Mouse (Mus musculus) brain, embryonic 14.5 days (tissue): ENCODE data around the gene C77080. TPM values are rescaled to one million over a fixed set of nuclear protein-coding genes. Genes with fewer than 3 reads are reported as not detected.

Experiments
- DNase-seq: peaks from one replicate; pipeline ENCODE4 v3.0.0-alpha.2; 2011; ENCODE audit warnings: low read depth
- CTCF ChIP-seq: fragments of 200-500 bp; IDR thresholded peaks from 2 replicates; pipeline ENCODE4 v1.5.1; 2012; ENCODE audit warnings: inconsistent platforms, mild to moderate bottlenecking, moderate library complexity, borderline replicate concordance; ENCODE audit not compliant: insufficient read depth, insufficient read length; ENCODE audit errors: extremely low read depth
- POLR2A ChIP-seq: fragments of 200-500 bp; IDR thresholded peaks from 2 replicates; pipeline ENCODE4 v1.6.1; 2012; ENCODE audit warnings: mild to moderate bottlenecking, inconsistent platforms, borderline replicate concordance; ENCODE audit not compliant: poor library complexity, insufficient read depth, insufficient read length, severe bottlenecking; ENCODE audit errors: extremely low read depth
- polyA plus RNA-seq: library from polyadenylated mRNA; depleted of rRNA; stranded (reverse); fragments of >200 nt; gene quantifications from 2 replicates; pipeline ENCODE4 v1.2.3, GENCODE M21; 2012; rRNA removed

Gene C77080
- polyA plus RNA-seq, 1 experiment = 15.9 TPM

DNA sequence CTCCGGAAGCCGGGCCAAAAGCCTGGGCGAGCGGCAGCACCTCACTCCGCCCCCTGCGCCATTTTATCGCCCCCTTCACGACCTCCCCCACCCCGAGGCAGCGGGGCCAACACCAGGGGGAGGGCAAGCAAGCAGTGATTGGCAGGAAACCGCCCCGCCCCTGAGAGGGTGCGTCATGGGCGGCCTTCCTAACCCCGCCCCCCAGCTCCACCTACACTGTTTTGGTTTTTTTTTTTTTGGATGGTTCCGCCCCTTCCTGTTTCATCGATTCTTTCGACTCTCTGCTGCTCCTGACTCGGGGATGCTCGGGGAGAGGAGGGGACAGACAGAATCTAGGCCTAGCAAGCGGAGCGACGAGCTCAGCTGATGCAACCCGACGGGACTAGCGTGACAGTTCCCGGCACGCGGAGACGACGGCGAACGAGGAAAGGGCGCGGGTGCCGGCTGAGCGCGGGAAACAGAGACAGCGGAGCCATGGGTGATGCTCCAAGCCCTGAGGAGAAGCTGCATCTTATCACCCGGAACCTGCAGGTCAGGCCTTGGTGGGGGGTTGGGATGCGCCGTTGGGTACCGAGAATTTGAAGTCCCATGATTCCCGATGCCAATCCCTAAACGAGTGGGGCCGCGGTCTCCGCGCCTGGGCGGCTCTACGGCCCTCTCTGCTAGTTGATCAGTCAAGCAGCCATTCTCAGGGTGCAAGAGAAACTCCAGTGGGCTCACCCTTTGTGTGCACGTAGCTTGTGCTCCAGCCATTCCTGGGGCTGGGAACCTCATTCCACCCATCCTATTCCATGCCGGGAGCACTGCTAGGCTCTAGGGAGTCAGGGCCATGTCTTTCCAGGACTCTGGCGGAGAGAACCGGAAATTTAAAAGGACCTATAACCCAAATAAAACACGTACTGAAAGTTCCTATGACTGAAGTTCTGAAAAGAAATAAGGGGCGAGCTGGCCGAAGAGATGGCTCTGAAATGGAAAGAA, 71.4 kb downstream of the C77080 start, which contains the start of the genes S100pbp and Yars:
Gene S100pbp, minus strand, starts transcription at position 186 of the 978 bp plus-strand sequence.
Gene Yars, plus strand, starts transcription at position 219 of the 978 bp plus-strand sequence.
- TF ChIP-seq POLR2A (peak; percentile 36; the same call in 1 of the 2 replicates), CTCF (no peak)
- DNase-seq = peak; percentile 99

DNA sequence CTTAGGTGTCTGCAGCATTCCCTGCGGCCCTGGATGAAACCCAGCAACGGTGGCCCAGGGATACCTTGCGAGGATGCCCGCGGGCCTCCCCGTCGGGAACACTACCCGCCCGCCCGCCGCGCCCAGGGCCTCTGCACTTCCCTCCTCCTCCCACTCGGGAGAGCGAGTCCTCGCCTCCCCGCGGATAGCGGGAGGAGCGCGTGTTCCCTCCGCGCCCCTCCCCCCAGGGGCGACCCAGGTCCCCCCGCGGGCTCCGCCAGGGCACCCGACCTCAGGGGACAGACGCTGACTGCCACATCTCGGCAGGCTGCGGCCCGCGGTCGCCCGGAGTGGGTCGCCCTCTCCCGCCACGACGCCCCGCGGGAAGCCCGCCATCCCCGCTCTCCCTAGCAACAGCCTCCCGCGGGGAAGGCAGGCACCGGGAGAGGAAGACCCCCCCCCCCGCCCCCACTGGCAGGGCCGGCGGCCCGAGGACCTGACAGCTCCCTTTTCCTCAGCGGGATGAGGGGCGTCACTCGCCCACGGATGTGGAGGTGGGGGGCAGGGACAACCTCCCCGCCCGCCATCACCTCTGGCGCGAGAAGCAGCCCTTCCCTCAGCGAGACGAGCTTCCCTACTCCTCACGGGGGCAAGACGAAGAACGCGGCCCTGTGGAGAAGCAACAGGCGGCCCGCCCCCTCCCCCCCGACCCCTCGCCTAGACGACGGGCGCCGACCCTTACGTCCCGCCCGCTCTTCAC, 72.2 kb downstream of the C77080 start:
- DNase-seq = peak; percentile 56
- TF ChIP-seq POLR2A = no peak; the same call in 1 of the 2 replicates
- no peak for TF ChIP-seq CTCF

DNA sequence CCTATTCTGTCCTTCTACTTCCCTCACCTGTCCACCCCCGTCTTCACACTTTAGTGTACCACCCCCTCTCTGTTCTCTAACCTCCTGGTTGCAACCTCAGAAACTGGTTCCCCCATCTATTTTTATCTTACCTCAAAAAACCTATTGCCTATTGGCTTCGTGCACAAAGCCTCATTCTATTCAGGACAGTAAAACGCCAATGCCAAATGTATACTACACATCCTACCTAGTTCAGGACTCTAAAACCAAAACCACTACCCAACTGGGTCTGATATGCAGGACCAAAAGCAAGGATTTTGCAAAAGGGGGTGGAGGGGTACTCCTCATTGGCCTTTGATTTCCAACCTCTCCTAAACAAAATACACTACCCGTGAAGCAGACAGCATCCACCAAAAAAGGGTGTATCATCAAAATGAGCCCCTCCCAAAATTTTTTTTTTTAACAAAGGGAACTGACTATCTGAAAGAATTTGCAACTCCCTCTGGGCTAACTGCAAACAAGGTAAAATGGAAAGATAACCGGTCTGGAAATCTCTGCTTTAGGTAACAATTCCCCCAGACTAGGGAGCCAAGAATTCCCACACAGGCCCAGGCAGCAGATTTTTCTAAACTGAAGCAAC, 73.1 kb downstream of the C77080 start:
- DNase-seq = no peak
- TF ChIP-seq CTCF = no peak
- TF ChIP-seq POLR2A = no peak

DNA sequence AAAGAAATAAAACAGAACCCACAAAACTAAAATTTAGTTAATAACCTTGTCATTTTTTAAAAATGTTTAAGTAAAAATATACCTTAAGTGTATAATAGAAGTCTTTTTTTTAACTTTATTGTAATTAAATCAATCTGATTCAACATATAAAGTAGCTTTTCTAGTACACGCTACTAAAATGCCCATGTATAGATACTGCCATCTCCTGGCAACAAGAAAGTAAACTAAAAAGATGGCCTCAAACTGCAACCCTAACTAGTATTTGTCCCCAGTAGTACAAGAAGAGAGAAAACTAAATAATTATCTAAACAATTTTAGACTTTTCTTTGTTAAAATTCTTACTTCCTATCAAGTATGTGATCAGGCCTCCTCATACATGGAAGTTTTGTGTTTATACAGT, 81.6 kb downstream of the C77080 start:
- TF ChIP-seq CTCF (no peak), POLR2A (no peak)
- DNase-seq = peak; percentile 51

DNA sequence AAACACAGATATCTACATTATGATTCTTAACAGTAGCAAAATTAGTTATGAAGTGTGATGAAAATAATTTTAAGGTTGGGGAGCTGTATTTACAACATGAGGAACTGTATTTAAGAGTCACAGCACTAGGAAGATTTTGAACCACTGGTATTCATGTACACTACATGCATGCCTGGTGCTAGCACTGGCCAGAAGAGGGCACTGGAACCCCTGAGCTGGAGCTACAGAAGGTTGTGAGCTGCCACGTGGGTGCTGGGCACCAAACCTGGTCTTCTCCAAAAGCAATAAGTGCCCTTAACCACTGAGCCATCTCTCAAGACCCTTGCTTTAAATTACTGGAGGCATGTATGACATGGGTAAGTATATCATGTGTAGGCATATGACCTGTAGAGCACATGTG, 88.7 kb downstream of the C77080 start:
- TF ChIP-seq POLR2A = no peak
- TF ChIP-seq CTCF = no peak; the same call in 1 of the 2 replicates
- DNase-seq = no peak

Other genes starting within 250 kb of the C77080 start
- gene Rnf19b, start 203.1 kb downstream of the C77080 start, polyA plus RNA-seq = 73.0 and 84.4 TPM in 2 replicates
- gene Tmem54, start 155.9 kb downstream of the C77080 start, polyA plus RNA-seq = 0.42 and 0.81 TPM in 2 replicates
- gene Hpca, start 139.4 kb downstream of the C77080 start, polyA plus RNA-seq = 50.3 and 57.2 TPM in 2 replicates
- gene Fndc5, start 124.4 kb downstream of the C77080 start, polyA plus RNA-seq = 4.4 and 7.4 TPM in 2 replicates
- 38.3 and 42.0 TPM in 2 replicates for gene S100pbp, start 71.7 kb downstream of the C77080 start, polyA plus RNA-seq
- gene Yars, start 71.6 kb downstream of the C77080 start, polyA plus RNA-seq = 54.5 and 68.4 TPM in 2 replicates
- gene Sync, start 26.2 kb upstream of the C77080 start, polyA plus RNA-seq = 0.44 and 1.1 TPM in 2 replicates
- gene Rbbp4, start 74.0 kb upstream of the C77080 start, polyA plus RNA-seq = 115 and 121 TPM in 2 replicates
- 17.9 and 23.8 TPM in 2 replicates for gene Zbtb8os, start 74.3 kb upstream of the C77080 start, polyA plus RNA-seq
- gene Zbtb8a, start 116.7 kb upstream of the C77080 start, polyA plus RNA-seq = 19.5 and 23.1 TPM in 2 replicates
- gene Zbtb8b, start 179.4 kb upstream of the C77080 start, polyA plus RNA-seq = 5.6 and 10.2 TPM in 2 replicates
- 17.5 and 29.2 TPM in 2 replicates for gene Bsdc1, start 200.2 kb upstream of the C77080 start, polyA plus RNA-seq
- gene Tssk3, start 229.6 kb upstream of the C77080 start, polyA plus RNA-seq = 0.14 and 0.18 TPM in 2 replicates
- gene Fam229a, start 229.8 kb upstream of the C77080 start, polyA plus RNA-seq = 0.18 and 0.26 TPM in 2 replicates